Mouse (Mus musculus) hindbrain, embryonic 13.5 days (tissue): ENCODE results near the gene Papola. TPM values are rescaled to one million over a fixed set of nuclear protein-coding genes. Genes with fewer than 3 reads are reported as not detected.
"Not testable (repeated sequence)": the region's sequence is repeated elsewhere in the genome, so short reads cannot be mapped to it uniquely, and the experiment has no call there.

Source experiments
- ATAC-seq: fragments of 200-750 bp; cut with Nextera tagmentation; 2 replicates; pipeline ENCODE4 v1.8.0; 2017; ENCODE audit warnings: moderate TSS enrichment; ENCODE audit not compliant: low FRiP score
- H3K27ac ChIP-seq: fragments of 300-500 bp; sonication (generic); 2 replicates; pipeline ENCODE4 v1.5.1; 2015; ENCODE audit warnings: inconsistent platforms, mild to moderate bottlenecking, moderate library complexity
- H3K27me3 ChIP-seq: fragments of 300-500 bp; sonication (generic); 2 replicates; pipeline ENCODE4 v1.6.1; 2015; ENCODE audit warnings: mild to moderate bottlenecking, inconsistent platforms
- H3K36me3 ChIP-seq: fragments of 300-500 bp; sonication (generic); 2 replicates; pipeline ENCODE4 v1.6.1; 2015; ENCODE audit warnings: mild to moderate bottlenecking, inconsistent platforms
- H3K4me1 ChIP-seq: fragments of 300-500 bp; sonication (generic); replicated peaks from 2 replicates; pipeline ENCODE4 v1.6.1; 2015; ENCODE audit warnings: inconsistent platforms
- H3K4me2 ChIP-seq: fragments of 300-500 bp; sonication (generic); 2 replicates; pipeline ENCODE4 v1.6.1; 2015; ENCODE audit warnings: inconsistent platforms, mild to moderate bottlenecking, moderate library complexity
- H3K4me3 ChIP-seq: fragments of 300-500 bp; sonication (generic); 2 replicates; pipeline ENCODE4 v1.5.1; 2015; ENCODE audit warnings: mild to moderate bottlenecking, inconsistent platforms
- H3K9ac ChIP-seq: fragments of 300-500 bp; sonication (generic); 2 replicates; pipeline ENCODE4 v1.6.1; 2015; ENCODE audit warnings: mild to moderate bottlenecking, inconsistent platforms
- H3K9me3 ChIP-seq: fragments of 300-500 bp; sonication (generic); 2 replicates; pipeline ENCODE4 v1.6.1; 2016; ENCODE audit warnings: inconsistent platforms
- WGBS: fragments of 180-500 bp; shearing (Covaris S2); methylation state at CpG from one replicate; pipeline ENCODE4 v1.1.7; 2015; 5-methylcytosine and 5-hydroxymethylcytosine counted together
- polyA plus RNA-seq: library from polyadenylated mRNA; unstranded; fragments of >200 nt; fragmentation: Nextera tagmentation; extraction: Ambion mirVana; gene quantifications from 2 replicates; pipeline ENCODE4 v1.2.1, GENCODE M21; 2015

The Papola gene
- polyA plus RNA-seq, 1 experiment from 2014 or later = 196 TPM

GRCm38 (mm10) chr12:105808945-105809344 lies 24.5 kb downstream of the Papola start:
- H3K9me3 ChIP-seq = no peaks in the 10 kb centered on the region
- H3K27ac ChIP-seq = no peak overlapping the region
- H3K4me3 ChIP-seq = no peak overlapping the region
- no peaks in the 10 kb centered on the region for H3K27me3 ChIP-seq
- H3K9ac ChIP-seq = no peak overlapping the region
- H3K4me2 ChIP-seq = no peak overlapping the region
- peaks cover 61% of the 10 kb centered on the region for H3K36me3 ChIP-seq
- H3K4me1 ChIP-seq = no peaks in the 10 kb centered on the region
- 78% methylated on average over 3 of the region's 3 CpGs for WGBS
- no peak for ATAC-seq

GRCm38 (mm10) chr12:105810608-105811007 lies 26.1 kb downstream of the Papola start:
- Histone ChIP-seq H3K4me3 (no peak overlapping the region), H3K36me3 (peaks cover 63% of the 10 kb centered on the region), H3K9me3 (no peaks in the 10 kb centered on the region), H3K27me3 (no peaks in the 10 kb centered on the region), H3K4me1 (no peaks in the 10 kb centered on the region), H3K4me2 (no peak overlapping the region), H3K9ac (no peak overlapping the region), H3K27ac (no peak overlapping the region)
- no peak for ATAC-seq
- 87% methylated on average over 6 of the region's 6 CpGs for WGBS

- 91% methylated on average over 6 of the region's 6 CpGs for WGBS
- Histone ChIP-seq H3K36me3 (peaks cover 48% of the 10 kb centered on the region), H3K27ac (no peak overlapping the region), H3K9ac (no peak overlapping the region), H3K4me1 (no peaks in the 10 kb centered on the region), H3K4me3 (no peak overlapping the region), H3K27me3 (no peaks in the 10 kb centered on the region), H3K4me2 (no peak overlapping the region), H3K9me3 (no peaks in the 10 kb centered on the region)
- ATAC-seq = no peak
Observed at GRCm38 (mm10) chr12:105813957-105814356, 29.5 kb downstream of the Papola start.

DNA sequence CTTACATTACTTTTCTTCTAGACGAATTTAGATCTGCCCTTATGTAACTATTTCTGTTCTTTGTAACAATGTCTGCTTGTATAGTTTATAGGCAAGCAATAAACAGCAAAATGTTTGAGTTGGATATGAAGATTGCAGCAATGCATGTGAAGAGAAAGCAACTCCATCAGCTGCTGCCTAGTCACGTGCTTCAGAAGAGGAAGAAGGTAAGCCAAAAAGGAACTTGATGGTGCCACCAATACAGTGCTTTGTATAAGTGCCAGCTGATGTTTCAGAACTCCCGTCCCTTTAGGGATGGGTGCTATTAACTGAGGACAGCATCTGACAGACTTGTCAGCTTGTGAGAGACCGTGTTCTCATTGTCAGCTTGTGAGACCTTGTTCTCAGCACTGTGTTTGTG lies 39.0 kb downstream of the Papola start:
- ATAC-seq = no peak
- H3K27ac ChIP-seq = no peak overlapping the region
- H3K27me3 ChIP-seq = no peaks in the 10 kb centered on the region
- H3K9ac ChIP-seq = no peak overlapping the region
- peaks cover 85% of the 10 kb centered on the region for H3K36me3 ChIP-seq
- H3K4me2 ChIP-seq = no peak overlapping the region
- 88% methylated on average over 4 of the region's 4 CpGs for WGBS
- no peaks in the 10 kb centered on the region for H3K9me3 ChIP-seq
- no peak overlapping the region for H3K4me3 ChIP-seq
- H3K4me1 ChIP-seq = no peaks in the 10 kb centered on the region

DNA sequence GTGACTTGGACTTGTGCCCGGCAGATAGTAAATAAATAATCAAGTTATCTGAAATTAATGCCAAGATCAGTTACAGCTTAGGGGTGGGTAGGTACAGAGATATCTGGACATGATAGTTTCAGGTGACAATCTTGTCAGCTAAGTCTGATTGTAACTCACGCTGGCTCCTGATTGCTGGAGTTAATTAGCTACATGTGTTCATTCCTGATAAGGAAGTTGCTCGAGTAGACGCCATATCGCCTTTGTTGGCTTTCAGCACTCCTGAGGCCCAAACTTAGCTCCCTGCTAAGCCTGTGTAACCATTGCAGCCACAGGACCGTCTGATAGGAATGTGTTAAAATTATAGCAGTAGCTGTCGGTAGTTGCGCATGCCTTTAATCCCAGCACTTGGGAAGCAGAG lies 40.2 kb downstream of the Papola start:
- no peak for ATAC-seq
- Histone ChIP-seq H3K9me3 (no peaks in the 10 kb centered on the region), H3K27me3 (no peaks in the 10 kb centered on the region), H3K4me3 (no peak overlapping the region), H3K27ac (no peak overlapping the region), H3K9ac (no peak overlapping the region), H3K4me1 (no peaks in the 10 kb centered on the region), H3K36me3 (peaks cover 88% of the 10 kb centered on the region), H3K4me2 (no peak overlapping the region)
- 91% methylated on average over 8 of the region's 8 CpGs for WGBS

- Histone ChIP-seq H3K9me3 (no peaks in the 10 kb centered on the region), H3K9ac (no peak overlapping the region), H3K27me3 (no peaks in the 10 kb centered on the region), H3K36me3 (peaks cover 87% of the 10 kb centered on the region), H3K27ac (no peak overlapping the region), H3K4me1 (no peaks in the 10 kb centered on the region), H3K4me2 (no peak overlapping the region), H3K4me3 (no peak overlapping the region)
- no peak for ATAC-seq
- WGBS = 93% methylated on average over 4 of the region's 4 CpGs
Observed at GRCm38 (mm10) chr12:105825266-105825665, 40.8 kb downstream of the Papola start.

GRCm38 (mm10) chr12:105832541-105832940 lies 48.0 kb downstream of the Papola start:
- no peak overlapping the region for H3K27ac ChIP-seq
- no peaks in the 10 kb centered on the region for H3K9me3 ChIP-seq
- ATAC-seq = no peak
- no peak overlapping the region for H3K4me3 ChIP-seq
- H3K36me3 ChIP-seq = peaks cover 77% of the 10 kb centered on the region
- H3K4me2 ChIP-seq = no peak overlapping the region
- H3K4me1 ChIP-seq = peaks cover 6% of the 10 kb centered on the region; the same call in 1 of the 2 replicates
- H3K9ac ChIP-seq = no peak overlapping the region
- H3K27me3 ChIP-seq = no peaks in the 10 kb centered on the region
- 85% methylated on average over 6 of the region's 6 CpGs for WGBS

DNA sequence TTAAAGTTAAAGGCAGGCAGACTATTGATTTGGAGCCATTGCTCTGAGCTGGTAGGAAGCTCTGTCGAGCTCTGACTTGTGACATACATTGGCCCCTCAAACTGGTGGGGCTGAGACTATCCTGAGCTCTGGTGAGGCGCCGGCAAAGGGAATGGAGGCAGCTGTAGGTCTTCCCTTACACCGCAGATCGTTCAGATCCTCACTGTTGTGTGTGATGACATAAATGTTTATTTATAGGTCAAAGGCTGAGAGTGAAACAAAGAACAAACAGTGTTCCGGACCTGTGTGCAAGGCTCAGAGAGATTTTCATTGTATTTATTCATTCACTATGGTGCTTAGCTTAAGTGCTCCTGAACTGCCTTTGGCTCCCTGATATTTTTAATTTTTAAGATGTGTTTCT lies 50.4 kb downstream of the Papola start:
- H3K9ac ChIP-seq = no peak overlapping the region

DNA sequence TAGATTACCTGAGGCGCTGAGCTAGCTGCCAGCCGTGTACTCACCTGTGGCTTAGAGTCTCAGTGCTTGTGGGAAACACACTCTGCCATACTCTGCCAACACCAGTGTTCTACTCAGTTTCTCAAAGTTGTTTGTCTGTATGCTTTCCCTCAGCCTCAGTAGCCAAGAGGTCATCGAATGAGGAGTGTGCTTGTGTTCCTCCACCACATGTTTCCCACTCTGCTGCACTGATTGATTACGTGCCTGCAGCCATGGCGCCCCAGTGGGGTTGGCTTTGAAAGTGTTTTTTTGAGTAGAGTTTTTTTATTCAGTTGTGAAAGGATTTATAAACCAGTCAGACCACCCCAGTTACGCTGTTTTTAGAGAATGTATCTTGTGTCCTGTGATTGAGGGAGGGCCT lies 51.1 kb downstream of the Papola start:
- Histone ChIP-seq H3K4me2 (no peak overlapping the region), H3K9me3 (no peaks in the 10 kb centered on the region), H3K4me1 (peaks cover 6% of the 10 kb centered on the region; the same call in 1 of the 2 replicates), H3K9ac (no peak overlapping the region), H3K27me3 (no peaks in the 10 kb centered on the region), H3K36me3 (peaks cover 62% of the 10 kb centered on the region), H3K27ac (no peak overlapping the region), H3K4me3 (no peak overlapping the region)
- ATAC-seq = no peak
- 73% methylated on average over 6 of the region's 6 CpGs for WGBS

More for the DNA sequence above, 50.4 kb downstream of the Papola start:
- no peak overlapping the region for H3K27ac ChIP-seq
- no peak overlapping the region for H3K4me2 ChIP-seq
- no peaks in the 10 kb centered on the region for H3K9me3 ChIP-seq
- peaks cover 62% of the 10 kb centered on the region for H3K36me3 ChIP-seq
- peaks cover 6% of the 10 kb centered on the region; the same call in 1 of the 2 replicates for H3K4me1 ChIP-seq
- H3K4me3 ChIP-seq = no peak overlapping the region
- ATAC-seq = no peak
- H3K27me3 ChIP-seq = no peaks in the 10 kb centered on the region
- WGBS = 78% methylated on average over 6 of the region's 6 CpGs

- Histone ChIP-seq H3K27ac (no peak overlapping the region), H3K27me3 (no peaks in the 10 kb centered on the region), H3K9ac (no peak overlapping the region), H3K9me3 (no peaks in the 10 kb centered on the region), H3K4me1 (peaks cover 6% of the 10 kb centered on the region; the same call in 1 of the 2 replicates), H3K4me3 (no peak overlapping the region), H3K4me2 (no peak overlapping the region), H3K36me3 (peaks cover 62% of the 10 kb centered on the region)
- ATAC-seq = no peak
- WGBS = 84% methylated on average over 2 of the region's 2 CpGs
Observed at GRCm38 (mm10) chr12:105836196-105836595, 51.7 kb downstream of the Papola start.

- peaks cover 15% of the 10 kb centered on the region for H3K4me1 ChIP-seq
- no peak overlapping the region for H3K9ac ChIP-seq
- no peaks in the 10 kb centered on the region for H3K9me3 ChIP-seq
- no peak overlapping the region for H3K27ac ChIP-seq
- H3K4me2 ChIP-seq = no peak overlapping the region
- peaks cover 43% of the 10 kb centered on the region for H3K36me3 ChIP-seq
- H3K27me3 ChIP-seq = no peaks in the 10 kb centered on the region
- no peak overlapping the region for H3K4me3 ChIP-seq
- ATAC-seq = peak; percentile 32; the same call in 1 of the 2 replicates
- 75% methylated on average over 4 of the region's 4 CpGs for WGBS
Observed at GRCm38 (mm10) chr12:105839096-105839495, 54.6 kb downstream of the Papola start.

- Histone ChIP-seq H3K4me1 (peaks cover 13% of the 10 kb centered on the region), H3K36me3 (peaks cover 33% of the 10 kb centered on the region)
- ATAC-seq, H3K27ac ChIP-seq, H3K9me3 ChIP-seq, H3K9ac ChIP-seq, H3K4me2 ChIP-seq, H3K27me3 ChIP-seq, H3K4me3 ChIP-seq: not testable (repeated sequence)
- WGBS = 95% methylated on average over 8 of the region's 8 CpGs
Observed at GRCm38 (mm10) chr12:105840545-105840944, 56.1 kb downstream of the Papola start.

GRCm38 (mm10) chr12:105843243-105844005 lies 58.9 kb downstream of the Papola start:
- Histone ChIP-seq H3K4me3 (no peak overlapping the region), H3K9ac (no peak overlapping the region), H3K4me2 (no peak overlapping the region), H3K36me3 (peaks cover 16% of the 10 kb centered on the region), H3K27me3 (no peaks in the 10 kb centered on the region), H3K27ac (no peak overlapping the region; the same call in 1 of the 2 replicates), H3K9me3 (no peaks in the 10 kb centered on the region), H3K4me1 (peaks cover 9% of the 10 kb centered on the region)
- no peak for ATAC-seq
- WGBS = 57% methylated on average over 12 of the region's 12 CpGs
